Mouse (Mus musculus): Measurements from ENCODE around the gene Fgfr1op. TPM values are rescaled to one million over a fixed set of nuclear protein-coding genes. Genes with fewer than 3 reads are reported as not detected.
"Not testable (repeated sequence)": the region's sequence is repeated elsewhere in the genome, so short reads cannot be mapped to it uniquely, and the experiment has no call there.

Gene Fgfr1op
- total RNA-seq, 2 experiments from 2014 or later = 21.9 to 24.5 TPM

DNA sequence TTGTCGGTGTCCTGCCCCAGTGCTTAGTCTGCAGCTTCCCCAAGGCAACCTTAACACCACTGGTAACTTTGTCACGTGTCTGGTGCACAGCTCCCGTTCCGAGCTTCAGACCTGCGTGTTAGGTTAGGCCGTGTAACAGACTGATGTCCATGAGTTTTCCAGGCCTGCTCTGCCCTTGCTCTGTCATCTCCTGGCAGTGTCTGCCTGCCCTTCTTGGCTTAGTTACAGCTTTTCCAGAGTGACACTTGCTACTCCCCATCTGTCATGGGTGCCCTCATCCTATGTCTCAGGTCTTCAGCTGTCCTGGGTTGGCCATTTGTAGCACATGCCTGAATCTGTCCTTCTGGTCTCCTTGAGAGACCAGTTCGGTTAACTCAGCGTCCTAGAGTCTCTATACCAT lies 2.1 kb downstream of the Fgfr1op start:
- peak; percentile 48 to 59 for DNase-seq

GRCm38 (mm10) chr17:8170331-8170730 lies 5.0 kb downstream of the Fgfr1op start:
- DNase-seq = no peak

GRCm38 (mm10) chr17:8171081-8171480 lies 5.8 kb downstream of the Fgfr1op start:
- DNase-seq = no peak

DNA sequence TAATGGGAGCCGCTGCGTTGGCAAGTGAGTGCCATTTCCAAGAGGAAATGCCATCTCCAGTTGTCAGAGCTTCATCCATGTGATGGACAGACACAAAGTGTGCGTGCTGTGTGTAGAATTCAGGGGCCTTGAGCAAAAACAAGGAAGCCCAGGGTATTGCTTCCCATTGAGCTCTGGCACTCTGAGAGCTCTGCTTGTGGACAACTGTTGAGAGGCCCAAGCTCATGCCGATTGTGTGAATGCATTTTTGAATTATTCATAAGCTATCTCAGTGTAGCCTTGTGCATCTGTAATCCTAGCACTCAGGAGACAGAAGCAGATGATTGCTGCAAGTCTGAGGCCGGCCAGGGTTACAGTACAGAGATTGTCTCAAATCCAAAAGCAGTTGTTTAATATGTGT lies 11.8 kb downstream of the Fgfr1op start:
- DNase-seq = no peak

DNA sequence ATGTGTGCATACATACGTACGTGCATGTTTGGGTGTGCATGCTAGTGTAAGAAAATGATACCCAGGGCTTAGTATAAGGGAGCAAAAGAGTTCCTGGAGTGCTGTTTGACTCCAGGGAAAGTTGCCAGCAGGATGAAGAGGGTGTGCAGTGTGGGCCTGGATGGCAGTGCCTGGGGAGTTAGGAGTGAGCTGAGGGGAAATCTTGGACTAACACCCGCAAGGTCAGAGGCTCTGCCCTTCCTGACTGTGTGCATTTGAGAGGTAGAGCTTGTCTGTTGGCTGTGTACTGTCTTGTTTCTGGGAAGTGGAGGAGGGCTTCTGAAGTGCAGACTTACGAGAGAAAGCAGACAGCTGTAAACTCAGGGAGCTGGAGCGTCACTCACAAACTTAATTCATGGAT lies 18.5 kb downstream of the Fgfr1op start:
- DNase-seq = no peak

DNA sequence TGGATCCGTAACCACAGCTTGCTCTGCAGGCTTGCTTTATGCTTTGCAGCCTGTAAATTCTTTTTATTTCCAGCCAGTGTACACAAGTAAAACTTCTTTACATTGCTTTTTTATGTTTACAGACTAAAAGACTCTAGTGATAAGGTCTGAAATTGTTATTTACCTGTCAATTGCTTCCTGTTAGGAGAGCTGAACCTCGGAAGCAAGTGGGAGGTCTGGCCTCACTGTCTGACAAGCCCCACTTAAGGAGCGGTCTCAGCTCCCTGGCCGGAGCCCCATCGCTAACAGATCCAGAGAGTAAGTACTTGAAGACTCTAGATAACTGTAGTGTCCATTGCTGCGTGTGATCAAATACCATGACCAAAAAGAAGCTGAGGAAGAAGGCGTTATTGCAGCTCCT lies 18.9 kb downstream of the Fgfr1op start:
- DNase-seq = no peak

DNA sequence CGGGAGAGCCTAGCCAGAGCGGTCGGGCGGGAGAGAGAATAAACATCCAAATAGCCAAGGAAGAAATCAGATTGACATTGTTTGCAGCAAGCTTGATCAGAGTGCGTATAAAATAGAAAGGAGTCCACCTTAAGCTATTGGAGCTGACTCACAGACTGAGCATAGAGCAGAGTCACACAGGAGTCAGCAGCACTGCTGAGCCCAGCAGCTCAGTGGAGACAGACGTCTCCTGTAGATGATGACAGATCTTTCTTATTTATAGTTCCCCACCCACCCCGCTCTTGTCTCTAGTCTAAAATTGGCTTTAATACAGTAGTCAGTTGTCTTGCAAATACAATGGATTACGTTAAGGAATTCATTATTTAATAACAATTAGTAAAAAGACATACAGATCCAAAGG lies 28.4 kb downstream of the Fgfr1op start:
- DNase-seq = no peak

- no peak for DNase-seq
These were observed 30.5 kb downstream of the Fgfr1op start for GRCm38 (mm10) chr17:8195685-8196376.

DNA sequence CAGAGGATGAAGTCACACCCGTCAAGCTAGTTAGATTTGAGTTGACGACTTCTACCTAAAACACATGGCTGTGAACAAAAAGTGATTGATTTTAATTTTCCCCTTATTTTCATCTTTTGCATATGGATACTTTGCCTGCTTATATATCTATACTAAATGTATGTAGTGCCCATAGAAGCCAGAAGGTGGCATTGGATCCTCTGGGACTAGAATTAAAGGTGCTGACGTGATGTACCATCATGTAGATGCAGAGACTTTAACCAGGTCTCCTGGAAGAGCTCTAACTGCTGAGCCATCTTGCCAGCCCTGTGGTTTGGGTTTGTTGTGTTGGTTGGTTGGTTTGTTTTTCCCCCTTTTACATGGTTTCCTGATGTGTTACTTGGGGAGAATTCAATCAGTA lies 32.4 kb downstream of the Fgfr1op start:
- no peak for DNase-seq

GRCm38 (mm10) chr17:8199067-8199935 lies 34.0 kb downstream of the Fgfr1op start:
- no peak for DNase-seq

DNA sequence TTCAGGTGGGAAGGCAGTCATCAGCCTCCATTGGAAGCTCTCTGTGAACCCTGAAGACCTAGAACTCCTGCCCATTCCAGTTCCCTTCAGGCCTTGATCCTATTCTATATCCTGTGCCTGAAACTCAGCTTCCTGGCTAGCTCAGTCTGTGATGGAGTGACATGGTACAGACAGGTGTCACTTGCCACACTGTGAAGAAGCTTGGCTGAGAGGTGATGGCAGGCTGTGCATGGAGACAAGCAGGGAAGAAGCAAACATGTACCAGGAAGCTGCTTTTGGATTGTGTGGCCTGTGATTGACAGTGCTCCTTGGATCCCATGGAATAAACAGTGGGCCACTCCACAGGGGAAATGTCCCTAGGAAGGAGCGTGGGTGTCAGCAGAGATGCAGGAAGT lies 34.6 kb downstream of the Fgfr1op start:
- no peak for DNase-seq

- DNase-seq = no peak
These were observed 38.2 kb downstream of the Fgfr1op start for GRCm38 (mm10) chr17:8203487-8203886.

GRCm38 (mm10) chr17:8205221-8205631 lies 39.9 kb downstream of the Fgfr1op start:
- not testable (repeated sequence) for DNase-seq

DNA sequence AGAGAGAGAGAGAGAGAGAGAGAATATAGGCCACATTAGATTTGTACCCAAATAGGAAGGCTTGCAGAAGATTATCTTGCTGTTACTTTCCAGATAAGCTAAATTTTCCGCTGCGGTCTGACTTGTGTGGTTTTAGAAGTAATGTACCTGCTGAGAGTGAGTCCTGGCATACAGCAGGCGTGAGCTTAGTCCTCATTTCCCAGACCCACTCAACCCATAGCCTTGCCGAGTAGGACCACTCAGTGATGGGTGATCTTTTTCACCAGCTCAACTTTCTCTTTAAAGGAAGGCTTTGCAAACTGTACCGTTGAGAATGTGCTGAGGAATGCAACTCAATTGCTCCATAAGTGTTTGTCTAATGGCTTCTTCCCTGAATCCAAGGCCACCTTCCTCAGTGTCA lies 41.4 kb downstream of the Fgfr1op start:
- DNase-seq = no peak

- no peak for DNase-seq
These were observed 44.4 kb downstream of the Fgfr1op start for GRCm38 (mm10) chr17:8209696-8210095.

- DNase-seq = no peak
These were observed 44.9 kb downstream of the Fgfr1op start for GRCm38 (mm10) chr17:8210170-8210569.

GRCm38 (mm10) chr17:8210675-8211074 lies 45.4 kb downstream of the Fgfr1op start:
- no peak for DNase-seq

DNA sequence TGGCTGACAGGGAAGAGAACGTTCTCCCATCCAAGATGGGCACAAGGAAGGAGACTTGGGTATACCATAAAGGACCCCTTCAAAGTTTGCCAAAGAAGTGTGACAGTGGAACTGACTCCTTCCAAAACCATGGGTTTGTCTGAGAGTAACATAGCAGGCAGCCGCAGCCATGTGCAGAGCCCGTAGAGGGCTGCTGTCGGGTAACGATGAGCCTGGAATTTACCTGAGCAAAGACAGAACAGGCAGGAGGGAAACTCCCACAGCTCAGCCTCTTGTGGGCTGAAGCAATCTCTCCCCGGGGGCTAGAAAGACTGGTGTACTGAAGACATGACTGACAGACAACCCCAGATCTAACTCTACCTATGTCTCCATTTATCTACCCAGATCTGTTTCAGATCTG lies 46.1 kb downstream of the Fgfr1op start:
- no peak for DNase-seq

DNA sequence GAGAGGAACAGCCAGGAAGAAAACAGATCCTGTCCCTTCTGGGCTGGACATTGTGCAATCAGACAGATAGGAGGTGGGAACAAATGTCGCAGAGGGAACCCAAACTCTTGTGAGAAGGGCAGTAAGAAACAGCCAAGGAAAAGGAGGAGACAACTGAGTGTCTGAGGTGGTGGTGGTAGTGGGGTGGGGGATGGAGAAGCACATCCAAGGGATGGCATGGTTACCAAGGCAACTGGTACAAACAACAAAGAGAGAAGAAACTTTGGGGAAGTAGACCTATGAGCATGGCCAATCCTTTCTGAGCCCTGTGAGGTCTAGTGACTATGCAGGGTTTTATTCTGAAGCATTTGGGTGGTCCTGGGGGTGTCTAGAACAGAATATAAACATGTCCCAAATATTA lies 49.1 kb downstream of the Fgfr1op start:
- no peak for DNase-seq

- no peak for DNase-seq
These were observed 49.9 kb downstream of the Fgfr1op start for GRCm38 (mm10) chr17:8215016-8215745.

DNA sequence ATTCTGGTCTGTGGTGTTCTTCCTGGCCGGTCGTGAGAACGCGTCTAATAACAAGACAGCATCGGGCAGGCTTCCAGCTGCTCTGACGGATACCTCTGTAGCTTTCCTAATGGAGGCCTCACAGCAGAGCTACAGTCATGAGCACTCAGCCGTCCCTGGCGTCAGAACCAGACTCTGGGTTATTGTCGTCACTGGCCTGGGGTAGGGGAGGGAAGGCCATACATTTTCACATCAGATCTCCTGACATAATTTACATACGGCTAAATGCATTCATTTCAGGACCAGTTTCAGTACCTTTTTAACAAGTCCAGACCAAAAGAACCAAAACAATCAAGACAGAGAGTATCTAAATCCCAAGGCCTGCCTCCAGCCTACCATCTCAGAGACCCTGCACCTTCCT lies 57.9 kb downstream of the Fgfr1op start:
- no peak for DNase-seq

GRCm38 (mm10) chr17:8224072-8224471 lies 58.8 kb downstream of the Fgfr1op start:
- DNase-seq = no peak

DNA sequence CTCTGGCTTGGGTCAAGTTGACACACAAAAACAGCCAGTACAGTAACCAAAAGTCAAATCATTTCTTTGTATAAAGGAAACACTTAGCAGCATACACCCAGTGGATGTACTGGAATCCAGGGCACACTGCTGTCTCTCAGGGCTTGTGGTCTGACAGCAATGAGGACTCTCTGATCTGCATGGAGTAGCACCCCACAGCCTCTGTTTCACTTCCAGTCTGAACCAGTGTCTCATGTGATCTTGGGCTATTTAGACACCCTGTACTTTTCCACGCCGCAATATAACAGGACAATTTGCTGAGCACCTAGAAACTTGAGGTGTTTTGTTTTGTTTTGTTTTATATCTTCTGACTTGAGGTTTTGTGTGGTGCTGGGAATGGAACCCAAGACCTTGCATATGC lies 59.9 kb downstream of the Fgfr1op start:
- DNase-seq = no peak
